Mouse (Mus musculus) stomach, postnatal 0 days (tissue): Measurements from ENCODE around the gene Fgf2. TPM values are rescaled to one million over a fixed set of nuclear protein-coding genes. Genes with fewer than 3 reads are reported as not detected.

Experiments used
- ATAC-seq: fragments of 200-750 bp; cut with Nextera tagmentation; 2 replicates; pipeline ENCODE4 v1.8.0; 2017; ENCODE audit not compliant: low FRiP score, low TSS enrichment
- DNase-seq: peaks from one replicate; pipeline ENCODE4 v3.0.0-alpha.2; 2016; ENCODE audit warnings: low spot score
- H3K27ac ChIP-seq: fragments of 300-500 bp; sonication (generic); replicated peaks from 2 replicates; pipeline ENCODE4 v1.5.1; 2014; ENCODE audit warnings: mild to moderate bottlenecking, control low read depth
- H3K27me3 ChIP-seq: fragments of 300-500 bp; sonication (generic); 2 replicates; pipeline ENCODE4 v1.6.1; 2014; ENCODE audit warnings: low read length; ENCODE audit not compliant: control insufficient read depth, insufficient read depth
- H3K36me3 ChIP-seq: fragments of 300-500 bp; sonication (generic); 2 replicates; pipeline ENCODE4 v1.6.1; 2014; ENCODE audit warnings: low read length, mixed read lengths; ENCODE audit not compliant: control insufficient read depth, insufficient read depth
- H3K4me1 ChIP-seq: fragments of 300-500 bp; sonication (generic); replicated peaks from 2 replicates; pipeline ENCODE4 v1.6.1; 2014; ENCODE audit warnings: antibody characterized with exemption; ENCODE audit not compliant: control insufficient read depth, insufficient read depth
- H3K4me2 ChIP-seq: fragments of 300-500 bp; sonication (generic); replicated peaks from 2 replicates; pipeline ENCODE4 v1.6.1; 2014; ENCODE audit warnings: low read depth, mild to moderate bottlenecking, control low read depth, moderate library complexity
- H3K4me3 ChIP-seq: fragments of 300-500 bp; sonication (generic); 2 replicates; pipeline ENCODE4 v1.5.1; 2014; ENCODE audit warnings: low read depth, low read length, control low read depth
- H3K9ac ChIP-seq: fragments of 300-500 bp; sonication (generic); 2 replicates; pipeline ENCODE4 v1.6.1; 2014; ENCODE audit warnings: mild to moderate bottlenecking, low read length, control low read depth, mixed read lengths
- H3K9me3 ChIP-seq: fragments of 300-500 bp; sonication (generic); 2 replicates; pipeline ENCODE4 v1.6.1; 2016; ENCODE audit warnings: low read length; ENCODE audit not compliant: control insufficient read depth
- CTCF ChIP-seq: IDR thresholded peaks from 2 replicates; pipeline ENCODE4 v1.5.1; 2016; ENCODE audit warnings: antibody characterized with exemption, low read depth, mild to moderate bottlenecking, moderate library complexity
- EP300 ChIP-seq: optimal IDR thresholded peaks from 2 replicates; pipeline ENCODE3; 2016; ENCODE audit warnings: antibody characterized with exemption
- WGBS: fragments of 180-500 bp; shearing (Covaris S2); extraction: QIAGEN DNeasy Blood & Tissue Kit; methylation state at CpG from one replicate; pipeline ENCODE4 v1.1.7; 2014; 5-methylcytosine and 5-hydroxymethylcytosine counted together
- polyA plus RNA-seq: library from polyadenylated mRNA; unstranded; fragments of >200 nt; fragmentation: Nextera tagmentation; extraction: Ambion mirVana; gene quantifications from 2 replicates; pipeline ENCODE4 v1.2.1, GENCODE M21; 2015

Gene Fgf2
- polyA plus RNA-seq, 1 experiment from 2014 or later = 1.2 TPM

DNA sequence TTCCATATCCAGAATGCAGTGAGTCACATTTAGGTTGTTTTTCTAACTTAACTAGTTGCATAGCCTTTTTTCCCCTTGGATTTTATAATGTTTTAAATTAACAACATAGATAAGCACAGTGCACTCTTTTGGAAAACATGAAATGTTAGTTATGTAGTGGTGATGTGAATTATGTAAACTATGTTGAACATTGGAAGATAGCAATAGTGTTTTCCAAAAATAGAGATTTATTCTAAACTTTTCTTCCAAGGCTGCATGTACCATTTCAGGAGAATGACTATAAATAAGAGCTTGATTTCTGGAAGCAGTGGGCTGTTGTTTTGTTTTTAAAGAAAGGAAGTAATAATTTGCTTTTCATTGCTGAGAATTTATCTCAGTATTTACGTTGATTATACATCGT lies 95.3 kb downstream of the Fgf2 start:
- no peak overlapping the region for H3K4me3 ChIP-seq
- H3K27me3 ChIP-seq = no peaks in the 10 kb centered on the region
- no peaks in the 10 kb centered on the region for H3K4me1 ChIP-seq
- H3K9me3 ChIP-seq = no peaks in the 10 kb centered on the region
- no peaks in the 10 kb centered on the region for H3K36me3 ChIP-seq
- WGBS = 74% methylated on average over 2 of the region's 2 CpGs
- H3K27ac ChIP-seq = no peak overlapping the region
- no peak overlapping the region for H3K4me2 ChIP-seq
- no peak overlapping the region for H3K9ac ChIP-seq
- no peak for ATAC-seq
- TF ChIP-seq CTCF (no peak), EP300 (no peak)
- DNase-seq = no peak

DNA sequence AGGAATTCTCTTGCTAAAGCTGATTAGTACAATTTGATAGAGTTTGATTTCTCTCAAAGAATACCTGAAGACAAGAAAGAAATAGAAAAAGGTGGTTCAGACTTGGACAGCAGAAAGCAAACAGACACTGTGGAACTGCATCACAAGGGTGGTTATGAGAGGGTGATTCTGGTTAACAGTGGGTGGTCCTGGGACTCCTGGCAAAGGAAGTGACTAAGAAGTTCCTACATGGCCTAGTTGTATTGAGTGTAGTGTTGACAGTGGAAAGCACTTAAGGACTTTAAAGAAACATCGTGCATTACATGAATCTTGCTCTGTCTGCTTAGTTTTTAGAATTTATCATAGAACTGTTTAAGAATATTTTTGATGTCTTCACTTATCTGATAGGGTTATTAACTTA lies 107.8 kb downstream of the Fgf2 start:
- H3K4me2 ChIP-seq = no peak overlapping the region
- ATAC-seq (no peak), DNase-seq (no peak)
- H3K9me3 ChIP-seq = no peaks in the 10 kb centered on the region
- no peak for TF ChIP-seq EP300
- no peak for TF ChIP-seq CTCF
- H3K9ac ChIP-seq = no peak overlapping the region
- H3K4me1 ChIP-seq = no peaks in the 10 kb centered on the region
- no peaks in the 10 kb centered on the region for H3K27me3 ChIP-seq
- no peak overlapping the region for H3K4me3 ChIP-seq
- no peaks in the 10 kb centered on the region for H3K36me3 ChIP-seq
- 59% methylated on average over 1 of the region's 1 CpGs for WGBS
- no peak overlapping the region for H3K27ac ChIP-seq

Other genes with a start within 250 kb of the Fgf2 start
- gene Il2, start 222.4 kb upstream of the Fgf2 start, polyA plus RNA-seq = 0.51 and 0.53 TPM in 2 replicates
- not detected in 2 replicates for gene Il21, start 115.7 kb upstream of the Fgf2 start, polyA plus RNA-seq
- gene Bbs12, start 35.8 kb upstream of the Fgf2 start, polyA plus RNA-seq = 2.4 and 2.9 TPM in 2 replicates
- gene Cetn4, start 35.6 kb upstream of the Fgf2 start, polyA plus RNA-seq = 1.7 and 1.8 TPM in 2 replicates
- 14.3 and 14.8 TPM in 2 replicates for gene Spata5, start 71.5 kb downstream of the Fgf2 start, polyA plus RNA-seq
- 9.2 and 10.8 TPM in 2 replicates for gene Nudt6, start 71.9 kb downstream of the Fgf2 start, polyA plus RNA-seq